ENCODE assay signal across 9 mouse cellular contexts in genomic region chr10:95611331-95611721, GRCm38 (mm10). TPM values are rescaled to one million over a fixed set of nuclear protein-coding genes. Genes with fewer than 3 reads are reported as not detected.
DNase-seq lines count a peak whose midpoint lies in the region; ATAC-seq lines count a peak whose summit lies in the region.
"Had no signal": no experiment of that assay in that cellular context is flagged by ENCODE, and none has a peak within 500 bp of the region (broad histone marks: within the 10 kb centered on the region; RNA-seq: fewer than 3 reads in every experiment).

No protein-coding gene starts in this region.

- no peak for ATAC-seq in embryonic facial prominence, embryonic 13.5 days (ENCODE audit: insufficient number of reproducible peaks, insufficient read depth, low FRiP score, low TSS enrichment, low read depth)
- no peak for ATAC-seq in hindbrain, embryonic 11.5 days (ENCODE audit: low FRiP score)
- no peak for ATAC-seq in limb, embryonic 13.5 days (ENCODE audit: low FRiP score, low read depth)
- ATAC-seq: liver, embryonic 12.5 days had no signal

- no peak overlapping the region for H3K9ac ChIP-seq in embryonic facial prominence, embryonic 13.5 days
- no peak overlapping the region for H3K9ac ChIP-seq in hindbrain, embryonic 11.5 days (ENCODE audit: low read depth, low read length)
- H3K9ac ChIP-seq in limb, embryonic 13.5 days, result no peak overlapping the region
- H3K9ac ChIP-seq: liver, embryonic 12.5 days had no signal

- peak; percentile 92 for DNase-seq in heart, adult 11 months
- no peak for DNase-seq in heart, postnatal 25 days (ENCODE audit: low spot score)
- DNase-seq in hindbrain, embryonic 11.5 days (ENCODE audit: low spot score), result peak; percentile 34
- DNase-seq in thymus, postnatal 25 days, result no peak
- no peak for DNase-seq in cerebellum, adult 18-20 months
- DNase-seq in cerebellum, adult 9-10 months, result no peak

- peak overlapping the region; percentile 37 for H3K4me2 ChIP-seq in embryonic facial prominence, embryonic 13.5 days
- H3K4me2 ChIP-seq in hindbrain, embryonic 11.5 days (replicated peaks; ENCODE audit: low read depth, low read length), result no peak overlapping the region
- H3K4me2 ChIP-seq in limb, embryonic 13.5 days (replicated peaks), result peak overlapping the region; percentile 21; the same call in 1 of the 2 replicates
- H3K4me2 ChIP-seq: liver, embryonic 12.5 days had no signal

- intact Hi-C loops in heart, postnatal 25 days (cut with DNase I), result no loop called here

- 27% methylated on average over 10 of the region's 10 CpGs for WGBS in embryonic facial prominence, embryonic 13.5 days
- WGBS in hindbrain, embryonic 11.5 days, result 31% methylated on average over 10 of the region's 10 CpGs
- 45% methylated on average over 10 of the region's 10 CpGs for WGBS in limb, embryonic 13.5 days

- peaks cover 7% of the 10 kb centered on the region for H3K4me1 ChIP-seq in embryonic facial prominence, embryonic 13.5 days
- H3K4me1 ChIP-seq in hindbrain, embryonic 11.5 days (replicated peaks; ENCODE audit: control insufficient read depth, insufficient read depth, low read length), result peaks cover 3% of the 10 kb centered on the region; the same call in 1 of the 2 replicates
- peaks cover 22% of the 10 kb centered on the region for H3K4me1 ChIP-seq in limb, embryonic 13.5 days
- H3K4me1 ChIP-seq: liver, embryonic 12.5 days had no signal

- H3K27me3 ChIP-seq in embryonic facial prominence, embryonic 13.5 days, result no peaks in the 10 kb centered on the region
- H3K27me3 ChIP-seq in hindbrain, embryonic 11.5 days (ENCODE audit: control insufficient read depth, insufficient read depth, low read length), result no peaks in the 10 kb centered on the region
- H3K27me3 ChIP-seq in limb, embryonic 13.5 days, result no peaks in the 10 kb centered on the region

- H3K4me3 ChIP-seq in embryonic facial prominence, embryonic 13.5 days, result no peak overlapping the region
- no peak overlapping the region for H3K4me3 ChIP-seq in hindbrain, embryonic 11.5 days (ENCODE audit: low read depth, low read length)
- H3K4me3 ChIP-seq in limb, embryonic 13.5 days, result no peak overlapping the region
- H3K4me3 ChIP-seq: liver, embryonic 12.5 days had no signal

- H3K27ac ChIP-seq in embryonic facial prominence, embryonic 13.5 days, result no peak overlapping the region
- no peak overlapping the region for H3K27ac ChIP-seq in hindbrain, embryonic 11.5 days (ENCODE audit: low read depth, low read length)
- H3K27ac ChIP-seq in limb, embryonic 13.5 days, result no peak overlapping the region
- H3K27ac ChIP-seq: liver, embryonic 12.5 days had no signal

- no peaks in the 10 kb centered on the region for H3K36me3 ChIP-seq in embryonic facial prominence, embryonic 13.5 days
- no peaks in the 10 kb centered on the region for H3K36me3 ChIP-seq in hindbrain, embryonic 11.5 days (ENCODE audit: control insufficient read depth, insufficient read depth, low read length)
- no peaks in the 10 kb centered on the region for H3K36me3 ChIP-seq in limb, embryonic 13.5 days
- H3K36me3 ChIP-seq: liver, embryonic 12.5 days had no signal

- H3K9me3 ChIP-seq in embryonic facial prominence, embryonic 13.5 days, result no peaks in the 10 kb centered on the region
- H3K9me3 ChIP-seq in hindbrain, embryonic 11.5 days (ENCODE audit: control insufficient read depth, low read length), result no peaks in the 10 kb centered on the region
- H3K9me3 ChIP-seq in limb, embryonic 13.5 days, result no peaks in the 10 kb centered on the region
- H3K9me3 ChIP-seq: liver, embryonic 12.5 days had no signal

RNA-seq across cellular contexts. Expression of gene Nudt4, which starts 47.4 kb away (rescaled TPM):
- 100 to 1,000 TPM; 263 to 282 TPM for total RNA-seq in heart, postnatal 25 days (2021)
- 84.9 and 85.7 TPM in 2 replicates for polyA plus RNA-seq in embryonic facial prominence, embryonic 13.5 days (2015; fragmentation: Nextera tagmentation; extraction: Ambion mirVana)
- polyA plus RNA-seq in hindbrain, embryonic 11.5 days (2014; fragmentation: Nextera tagmentation; extraction: Ambion mirVana), result 120 and 133 TPM in 2 replicates
- polyA plus RNA-seq in limb, embryonic 13.5 days (2015; fragmentation: Nextera tagmentation; extraction: Ambion mirVana), result 92.0 and 98.6 TPM in 2 replicates

Comparison
In these comparisons a context has a peak if more than half of its experiments do, and no peak if none do; other contexts are left out.
1. DNase-seq: peak in heart, adult 11 months (single experiment) and hindbrain, embryonic 11.5 days (single experiment); none in heart, postnatal 25 days (single experiment), thymus, postnatal 25 days (single experiment), cerebellum, adult 18-20 months (0 of 2) and cerebellum, adult 9-10 months (single experiment).